Mouse (Mus musculus) leukemia stem cell, adult 10-12 weeks (primary cell): ENCODE measurements around the gene Zfp667. TPM values are rescaled to one million over a fixed set of nuclear protein-coding genes. Genes with fewer than 3 reads are reported as not detected.

Experiments used
- polyA plus RNA-seq: library from polyadenylated mRNA; stranded (reverse); fragments of >175 nt; gene quantifications from 2 replicates; pipeline ENCODE4 v1.2.3, GENCODE M21; 2012; ENCODE audit warnings: low replicate concordance

Zfp667 gene
- 0.45 and 0.68 TPM in 2 replicates for polyA plus RNA-seq

GRCm38 (mm10) chr7:6285842-6286705, at the start of gene Zfp667:
Gene Zfp667 (plus strand): TSS chr7:6286579.

GRCm38 (mm10) chr7:6252410-6252809, 34.0 kb upstream of the Zfp667 start, which contains the start of gene Epp13:
Gene Epp13 (plus strand): TSS chr7:6252710.

GRCm38 (mm10) chr7:6331233-6331956, 45.0 kb downstream of the Zfp667 start, which contains the start of gene Zfp583:
Gene Zfp583 (minus strand): TSS chr7:6331285.

GRCm38 (mm10) chr7:6343501-6344071, 57.2 kb downstream of the Zfp667 start, which contains the start of gene Gm3854:
Gene Gm3854 (plus strand): TSS chr7:6343759.

Other genes with a start within 250 kb of the Zfp667 start
- gene Nlrp4c, start 241.4 kb upstream of the Zfp667 start, polyA plus RNA-seq, result not detected in 2 replicates
- gene Zfp787, start 130.6 kb upstream of the Zfp667 start, polyA plus RNA-seq, result 36.9 and 38.0 TPM in 2 replicates
- gene Zfp444, start 114.4 kb upstream of the Zfp667 start, polyA plus RNA-seq, result 38.6 and 41.4 TPM in 2 replicates
- gene Galp, start 89.5 kb upstream of the Zfp667 start, polyA plus RNA-seq, result not detected in 2 replicates
- gene Zscan5b, start 64.3 kb upstream of the Zfp667 start, polyA plus RNA-seq, result not detected in 2 replicates
- not detected in 2 replicates for gene Epp13, start 33.9 kb upstream of the Zfp667 start, polyA plus RNA-seq
- gene Zfp583, start 44.7 kb downstream of the Zfp667 start, polyA plus RNA-seq, result 0.68 and 3.8 TPM in 2 replicates
- gene Gm3854, start 57.2 kb downstream of the Zfp667 start, polyA plus RNA-seq, result not detected in 2 replicates
- 0.30 TPM in 1 of 2 replicates, not detected in the other for gene Zfp78, start 76.7 kb downstream of the Zfp667 start, polyA plus RNA-seq
- gene Zfp28, start 96.7 kb downstream of the Zfp667 start, polyA plus RNA-seq, result 0.40 and 0.44 TPM in 2 replicates
- gene Smim17, start 112.1 kb downstream of the Zfp667 start, polyA plus RNA-seq, result not detected in 2 replicates
- not detected in 2 replicates for gene Gm20715, start 123.7 kb downstream of the Zfp667 start, polyA plus RNA-seq
- 0.17 TPM in 1 of 2 replicates, not detected in the other for gene Olfr1344, start 152.1 kb downstream of the Zfp667 start, polyA plus RNA-seq
- not detected in 2 replicates for gene Olfr1336, start 169.6 kb downstream of the Zfp667 start, polyA plus RNA-seq
- 0.06 TPM in 1 of 2 replicates, not detected in the other for gene Olfr1346, start 180.5 kb downstream of the Zfp667 start, polyA plus RNA-seq
- gene Olfr5, start 200.4 kb downstream of the Zfp667 start, polyA plus RNA-seq, result not detected in 2 replicates
- gene Olfr1347, start 213.2 kb downstream of the Zfp667 start, polyA plus RNA-seq, result not detected in 2 replicates
- gene Olfr1348, start 222.2 kb downstream of the Zfp667 start, polyA plus RNA-seq, result not detected in 2 replicates
- 0.14 and 0.42 TPM in 2 replicates for gene Olfr1349, start 236.4 kb downstream of the Zfp667 start, polyA plus RNA-seq